Mouse (Mus musculus) hindbrain, postnatal 0 days (tissue): ENCODE results near the gene Sbno2. TPM values are rescaled to one million over a fixed set of nuclear protein-coding genes. Genes with fewer than 3 reads are reported as not detected.

Experiments used
- ATAC-seq: fragments of 200-750 bp; cut with Nextera tagmentation; 2 replicates; pipeline ENCODE4 v1.8.0; 2017; ENCODE audit warnings: mild to moderate bottlenecking, moderate TSS enrichment, moderate library complexity
- DNase-seq: peaks from one replicate; pipeline ENCODE4 v3.0.0-alpha.2; 2015; ENCODE audit warnings: low spot score
- H3K27ac ChIP-seq: fragments of 300-500 bp; sonication (generic); 2 replicates; pipeline ENCODE4 v1.5.1; 2014; ENCODE audit warnings: mild to moderate bottlenecking
- H3K27me3 ChIP-seq: fragments of 300-500 bp; sonication (generic); 2 replicates; pipeline ENCODE4 v1.6.1; 2014; ENCODE audit warnings: low read length, mixed read lengths; ENCODE audit not compliant: insufficient read depth
- H3K36me3 ChIP-seq: fragments of 300-500 bp; sonication (generic); 2 replicates; pipeline ENCODE4 v1.6.1; 2014; ENCODE audit warnings: low read length, mixed read lengths; ENCODE audit not compliant: insufficient read depth
- H3K4me1 ChIP-seq: fragments of 300-500 bp; sonication (generic); 2 replicates; pipeline ENCODE4 v1.6.1; 2014; ENCODE audit warnings: antibody characterized with exemption, low read length, mixed read lengths; ENCODE audit not compliant: insufficient read depth
- H3K4me2 ChIP-seq: fragments of 300-500 bp; sonication (generic); 2 replicates; pipeline ENCODE4 v1.6.1; 2014; ENCODE audit warnings: low read depth, mild to moderate bottlenecking, low read length, moderate library complexity, mixed read lengths
- H3K4me3 ChIP-seq: fragments of 300-500 bp; sonication (generic); 2 replicates; pipeline ENCODE4 v1.5.1; 2014; ENCODE audit warnings: low read length
- H3K9ac ChIP-seq: fragments of 300-500 bp; sonication (generic); replicated peaks from 2 replicates; pipeline ENCODE4 v1.6.1; 2014; ENCODE audit warnings: mild to moderate bottlenecking, low read length, moderate library complexity, mixed read lengths
- H3K9me3 ChIP-seq: fragments of 300-500 bp; sonication (generic); 2 replicates; pipeline ENCODE4 v1.6.1; 2016; ENCODE audit warnings: low read length, mixed read lengths
- CTCF ChIP-seq: IDR thresholded peaks from 2 replicates; pipeline ENCODE4 v1.5.1; 2016; ENCODE audit warnings: antibody characterized with exemption, control low read depth, low read depth
- WGBS: fragments of 180-500 bp; shearing (Covaris S2); extraction: QIAGEN DNeasy Blood & Tissue Kit; methylation state at CpG from one replicate; pipeline ENCODE4 v1.1.7; 2014; 5-methylcytosine and 5-hydroxymethylcytosine counted together
- polyA plus RNA-seq: library from polyadenylated mRNA; unstranded; fragments of >200 nt; fragmentation: Nextera tagmentation; extraction: Ambion mirVana; gene quantifications from 2 replicates; pipeline ENCODE4 v1.2.1, GENCODE M21; 2015
- total RNA-seq: library from RNA; depleted of rRNA; stranded (reverse); fragments of >200 nt; gene quantifications from 2 replicates; pipeline ENCODE4 v1.2.3, GENCODE M21; 2014

Gene Sbno2
- total and polyA plus RNA-seq, 2 experiments from 2014 or later, result 6.9 to 23.7 TPM

- Histone ChIP-seq H3K9ac (no peak overlapping the region), H3K9me3 (no peaks in the 10 kb centered on the region), H3K4me2 (no peak overlapping the region), H3K27ac (no peak overlapping the region), H3K4me3 (no peak overlapping the region), H3K4me1 (no peaks in the 10 kb centered on the region), H3K27me3 (no peaks in the 10 kb centered on the region), H3K36me3 (peaks cover 40% of the 10 kb centered on the region)
- no peak for TF ChIP-seq CTCF
- ATAC-seq (no peak), DNase-seq (no peak)
- WGBS, result 77% methylated on average over 3 of the region's 3 CpGs
These were observed 24.3 kb downstream of the Sbno2 start for GRCm38 (mm10) chr10:80081075-80081474.

GRCm38 (mm10) chr10:80080396-80081070, 24.8 kb downstream of the Sbno2 start:
- H3K4me2 ChIP-seq, result no peak overlapping the region
- WGBS, result 83% methylated on average over 16 of the region's 16 CpGs
- TF ChIP-seq CTCF, result no peak
- H3K36me3 ChIP-seq, result peaks cover 40% of the 10 kb centered on the region
- H3K9ac ChIP-seq, result no peak overlapping the region
- H3K4me3 ChIP-seq, result no peak overlapping the region
- no peak overlapping the region for H3K27ac ChIP-seq
- no peak for ATAC-seq
- no peaks in the 10 kb centered on the region for H3K27me3 ChIP-seq
- no peaks in the 10 kb centered on the region for H3K9me3 ChIP-seq
- H3K4me1 ChIP-seq, result no peaks in the 10 kb centered on the region; the same call in 1 of the 2 replicates
- no peak for DNase-seq

- ATAC-seq, result no peak
- no peak for DNase-seq
- Histone ChIP-seq H3K4me2 (no peak overlapping the region), H3K27me3 (no peaks in the 10 kb centered on the region), H3K9ac (no peak overlapping the region), H3K9me3 (no peaks in the 10 kb centered on the region), H3K36me3 (peaks cover 36% of the 10 kb centered on the region), H3K27ac (no peak overlapping the region), H3K4me3 (no peak overlapping the region), H3K4me1 (no peaks in the 10 kb centered on the region; the same call in 1 of the 2 replicates)
- WGBS, result 95% methylated on average over 1 of the region's 1 CpGs
- no peak for TF ChIP-seq CTCF
These were observed 27.0 kb downstream of the Sbno2 start for GRCm38 (mm10) chr10:80078366-80078765.

- no peak overlapping the region for H3K4me3 ChIP-seq
- no peaks in the 10 kb centered on the region for H3K9me3 ChIP-seq
- no peaks in the 10 kb centered on the region for H3K27me3 ChIP-seq
- 85% methylated on average over 5 of the region's 5 CpGs for WGBS
- no peak overlapping the region for H3K27ac ChIP-seq
- no peak overlapping the region for H3K4me2 ChIP-seq
- no peak overlapping the region for H3K9ac ChIP-seq
- TF ChIP-seq CTCF, result no peak
- no peaks in the 10 kb centered on the region; the same call in 1 of the 2 replicates for H3K4me1 ChIP-seq
- peaks cover 27% of the 10 kb centered on the region for H3K36me3 ChIP-seq
- ATAC-seq (no peak), DNase-seq (no peak)
These were observed 28.1 kb downstream of the Sbno2 start for GRCm38 (mm10) chr10:80077312-80077711.

GRCm38 (mm10) chr10:80076386-80076785, 29.0 kb downstream of the Sbno2 start:
- ATAC-seq, result no peak
- Histone ChIP-seq H3K9me3 (no peaks in the 10 kb centered on the region), H3K36me3 (peaks cover 18% of the 10 kb centered on the region), H3K4me1 (no peaks in the 10 kb centered on the region; the same call in 1 of the 2 replicates), H3K27ac (no peak overlapping the region), H3K4me2 (no peak overlapping the region), H3K27me3 (no peaks in the 10 kb centered on the region), H3K4me3 (no peak overlapping the region), H3K9ac (0 out of 2 replicates have a peak overlapping the region, but pooled peaks have one; percentile 3)
- no peak for TF ChIP-seq CTCF
- 97% methylated on average over 4 of the region's 4 CpGs for WGBS
- no peak for DNase-seq

DNA sequence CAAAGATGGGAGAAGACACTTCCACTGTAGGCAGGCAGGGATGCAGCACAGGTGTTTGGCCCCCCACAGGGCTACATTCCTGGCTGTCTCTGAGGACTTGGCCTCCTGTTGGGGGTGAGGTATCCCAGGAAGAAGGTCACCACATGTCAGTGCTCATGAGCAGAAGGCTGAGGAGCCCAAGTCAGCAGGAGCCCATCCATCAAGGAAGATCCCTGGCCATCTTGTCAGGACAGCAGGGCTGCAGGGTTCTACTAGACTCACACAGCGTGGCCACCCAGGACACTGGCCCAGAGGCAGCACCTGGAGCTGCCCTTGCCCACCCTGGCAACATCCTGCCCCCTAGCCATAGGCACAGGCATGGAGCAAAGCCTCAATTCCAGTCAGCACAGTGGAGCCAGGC, 29.4 kb downstream of the Sbno2 start:
- H3K4me1 ChIP-seq, result no peaks in the 10 kb centered on the region; the same call in 1 of the 2 replicates
- H3K9ac ChIP-seq, result 0 out of 2 replicates have a peak overlapping the region, but pooled peaks have one; percentile 3
- H3K9me3 ChIP-seq, result no peaks in the 10 kb centered on the region
- DNase-seq (no peak), ATAC-seq (no peak)
- no peaks in the 10 kb centered on the region for H3K27me3 ChIP-seq
- H3K36me3 ChIP-seq, result peaks cover 13% of the 10 kb centered on the region
- WGBS, result 32% methylated on average over 1 of the region's 1 CpGs
- peak overlapping the region; percentile 45; the same call in 1 of the 2 replicates for H3K27ac ChIP-seq
- no peak overlapping the region for H3K4me3 ChIP-seq
- no peak for TF ChIP-seq CTCF
- no peak overlapping the region for H3K4me2 ChIP-seq
